Mouse (Mus musculus) cerebellum, adult 9-11 months (tissue): ENCODE data around the gene Hoxa11.

Source experiments
- DNase-seq: peaks from one replicate; pipeline ENCODE4 v3.0.0; 2022

The Hoxa11 gene

GRCm38 (mm10) chr6:52217895-52218642 is 27.5 kb downstream of the Hoxa11 start:
- no peak for DNase-seq

- no peak for DNase-seq
Observed at GRCm38 (mm10) chr6:52217459-52217768, 28.2 kb downstream of the Hoxa11 start.

GRCm38 (mm10) chr6:52216691-52217458 is 28.7 kb downstream of the Hoxa11 start:
- no peak for DNase-seq

GRCm38 (mm10) chr6:52215771-52216535 is 29.7 kb downstream of the Hoxa11 start:
- DNase-seq, result no peak

- DNase-seq, result no peak
Observed at GRCm38 (mm10) chr6:52215070-52215469, 30.5 kb downstream of the Hoxa11 start.

- DNase-seq, result no peak
Observed at GRCm38 (mm10) chr6:52214271-52214670, 31.3 kb downstream of the Hoxa11 start.

GRCm38 (mm10) chr6:52213119-52213986 is 32.3 kb downstream of the Hoxa11 start, which contains the start of the genes Hoxa3 and Gm28308:
TSS of gene Hoxa3 (minus strand) at chr6:52213336.
TSS of gene Gm28308 (minus strand) at chr6:52213339.
- DNase-seq, result no peak

- DNase-seq, result no peak
Observed at GRCm38 (mm10) chr6:52212556-52213118, 33.0 kb downstream of the Hoxa11 start.

- DNase-seq, result no peak
Observed at GRCm38 (mm10) chr6:52211961-52212360, 33.6 kb downstream of the Hoxa11 start.

GRCm38 (mm10) chr6:52211170-52211935 is 34.3 kb downstream of the Hoxa11 start:
- peak; percentile 41 for DNase-seq

- DNase-seq, result no peak
Observed at GRCm38 (mm10) chr6:52209685-52210046, 35.9 kb downstream of the Hoxa11 start.

GRCm38 (mm10) chr6:52208868-52209684 is 36.5 kb downstream of the Hoxa11 start:
- DNase-seq, result no peak

- no peak for DNase-seq
Observed at GRCm38 (mm10) chr6:52208072-52208867, 37.3 kb downstream of the Hoxa11 start, which contains the start of gene Hoxa6. TSS of gene Hoxa6 (minus strand) at chr6:52208722.

- DNase-seq, result no peak
Observed at GRCm38 (mm10) chr6:52207684-52207976, 38.0 kb downstream of the Hoxa11 start.

- DNase-seq, result no peak
Observed at GRCm38 (mm10) chr6:52206882-52207683, 38.5 kb downstream of the Hoxa11 start.

GRCm38 (mm10) chr6:52205638-52206621 is 39.7 kb downstream of the Hoxa11 start:
- DNase-seq, result no peak

GRCm38 (mm10) chr6:52205221-52205620 is 40.4 kb downstream of the Hoxa11 start:
- DNase-seq, result no peak
